In the genomic region with DNA sequence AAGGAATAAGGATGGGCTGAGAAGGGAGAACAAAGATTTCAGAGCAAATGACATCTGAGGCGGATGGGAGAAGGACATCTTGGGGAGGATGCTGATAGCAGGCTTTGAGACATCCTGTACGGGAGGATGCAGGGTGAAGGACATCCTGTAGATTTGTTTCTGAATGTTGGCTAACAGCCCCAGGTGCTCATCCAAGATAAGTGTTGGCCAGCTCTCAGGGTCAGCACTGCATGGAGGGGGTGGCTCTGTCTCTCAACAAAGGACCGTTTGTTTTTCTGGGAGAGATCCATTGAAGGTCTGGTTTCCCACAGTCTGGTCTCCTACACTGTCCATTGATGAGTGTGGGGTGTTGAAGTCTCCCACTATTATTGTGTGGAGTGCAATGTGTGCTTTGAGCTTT, we compare ENCODE assay signal across 2 mouse cellular contexts.
A peak's percentile ranks its signal among the peaks of the same experiment; 100 is the strongest.
DNase-seq lines count a peak whose midpoint lies in the region.

No protein-coding gene starts in this region.

- DNase-seq in heart, adult 11 months, result peak; percentile 61
- DNase-seq in testis, postnatal 14 days (ENCODE audit: low spot score), result peak; percentile 72
